Comparison of ENCODE assay signal across 8 mouse cellular contexts in the genomic region with DNA sequence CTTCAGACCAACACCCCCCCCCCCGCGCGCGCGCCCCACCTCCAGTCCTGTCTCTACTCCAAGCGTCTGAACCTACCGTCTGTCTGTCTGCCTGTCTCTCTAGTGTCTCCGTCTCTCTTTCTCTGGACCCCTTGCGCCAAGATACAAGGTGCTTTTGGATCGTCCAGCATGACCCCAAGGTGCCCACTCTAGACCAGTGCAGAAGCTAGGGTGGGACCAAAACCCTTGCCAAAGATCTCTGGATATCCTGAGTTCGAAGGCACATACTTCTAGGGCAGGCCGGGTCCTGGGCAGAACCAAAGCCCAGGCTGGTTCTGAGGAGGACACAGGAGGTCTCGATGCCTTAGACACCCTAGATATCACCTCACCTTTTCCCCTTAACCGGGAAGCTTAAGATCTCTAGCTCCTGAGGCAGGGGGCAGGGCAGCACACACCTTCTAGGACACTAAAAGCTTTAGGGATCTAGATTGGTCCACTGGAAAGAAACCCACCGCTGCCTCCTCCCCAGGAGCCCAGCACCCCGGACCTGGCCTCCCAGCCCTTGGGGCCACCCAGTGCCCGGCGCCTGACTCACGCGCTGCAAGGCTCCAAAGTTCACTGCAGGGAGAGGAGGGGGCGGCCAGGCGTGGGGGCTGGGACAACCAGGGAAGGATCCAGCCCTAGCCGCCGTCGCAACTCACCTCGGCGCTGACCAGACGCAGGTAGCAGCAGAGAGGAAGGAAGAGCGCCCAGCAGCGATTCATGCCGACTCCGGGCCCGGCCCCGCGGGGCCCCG. TPM values are rescaled to one million over a fixed set of nuclear protein-coding genes. Genes with fewer than 3 reads are reported as not detected.
DNase-seq lines count a peak whose midpoint lies in the region; ATAC-seq and TF ChIP-seq lines count a peak whose summit lies in the region.

No protein-coding gene starts in this region.

- no peaks in the 10 kb centered on the region for H3K36me3 ChIP-seq in erythroblast, embryonic 14.5 days (ENCODE audit: control insufficient read depth)
- H3K36me3 ChIP-seq in C2C12 (ENCODE audit: control insufficient read depth, insufficient read depth): peaks cover 14% of the 10 kb centered on the region
- H3K36me3 ChIP-seq in embryonic facial prominence, embryonic 15.5 days: no peaks in the 10 kb centered on the region
- no peaks in the 10 kb centered on the region for H3K36me3 ChIP-seq in midbrain, embryonic 15.5 days (replicated peaks)

- WGBS in embryonic facial prominence, embryonic 15.5 days: 1% methylated on average over 35 of the region's 36 CpGs
- 1% methylated on average over 31 of the region's 36 CpGs for WGBS in midbrain, embryonic 15.5 days

- peak overlapping the region; percentile 99 for H3K4me2 ChIP-seq in embryonic facial prominence, embryonic 15.5 days (replicated peaks)
- peak overlapping the region; percentile 78 for H3K4me2 ChIP-seq in midbrain, embryonic 15.5 days

- peak; percentile 86 for DNase-seq in kidney, adult 9 months
- DNase-seq in T-cell, adult 2 months (ENCODE audit: low spot score): no peak
- no peak for DNase-seq in MN1 (ENCODE audit: low spot score)

- H3ac ChIP-seq in C2C12 (ENCODE audit: control insufficient read depth, insufficient read length, low read depth): peak overlapping the region; percentile 88

- peaks cover 2% of the 10 kb centered on the region; the same call in 1 of the 2 replicates for H3K9me3 ChIP-seq in erythroblast, embryonic 14.5 days (ENCODE audit: control insufficient read depth, low read length)
- no peaks in the 10 kb centered on the region for H3K9me3 ChIP-seq in embryonic facial prominence, embryonic 15.5 days (replicated peaks)
- no peaks in the 10 kb centered on the region for H3K9me3 ChIP-seq in midbrain, embryonic 15.5 days

- H3K79me2 ChIP-seq in C2C12 (ENCODE audit: control insufficient read depth, insufficient read depth): peaks cover 61% of the 10 kb centered on the region

- peaks cover 70% of the 10 kb centered on the region for H3K27me3 ChIP-seq in erythroblast, embryonic 14.5 days (ENCODE audit: control insufficient read depth)
- H3K27me3 ChIP-seq in C2C12 (ENCODE audit: control insufficient read depth, insufficient read depth, insufficient read length): no peaks in the 10 kb centered on the region
- H3K27me3 ChIP-seq in embryonic facial prominence, embryonic 15.5 days: peaks cover 76% of the 10 kb centered on the region
- H3K27me3 ChIP-seq in midbrain, embryonic 15.5 days (replicated peaks): peaks cover 53% of the 10 kb centered on the region

- no peak for ATAC-seq in erythroblast, adult 5-6 weeks (replicated peaks; ENCODE audit: low FRiP score, poor library complexity, severe bottlenecking)
- no peak for ATAC-seq in embryonic facial prominence, embryonic 15.5 days (ENCODE audit: insufficient number of reproducible peaks, low FRiP score, low TSS enrichment, low read depth)
- ATAC-seq in midbrain, embryonic 15.5 days (replicated peaks): no peak; the same call in 1 of the 2 replicates

- H3K27ac ChIP-seq in embryonic facial prominence, embryonic 15.5 days (replicated peaks): 0 out of 2 replicates have a peak overlapping the region, but pooled peaks have one; percentile 52
- peak overlapping the region; percentile 77 for H3K27ac ChIP-seq in midbrain, embryonic 15.5 days

- H3K4me3 ChIP-seq in erythroblast, embryonic 14.5 days (replicated peaks): peak overlapping the region; percentile 38
- H3K4me3 ChIP-seq in C2C12 (ENCODE audit: insufficient read depth, poor library complexity, severe bottlenecking): peak overlapping the region; percentile 89
- H3K4me3 ChIP-seq in embryonic facial prominence, embryonic 15.5 days (replicated peaks): peak overlapping the region; percentile 55
- H3K4me3 ChIP-seq in midbrain, embryonic 15.5 days: peak overlapping the region; percentile 65

- TF ChIP-seq CTCF in C2C12 (IDR thresholded peaks at IDR 0.05; ENCODE audit: control insufficient read depth, insufficient read depth, insufficient read length): no peak

- peaks cover 24% of the 10 kb centered on the region for H3K4me1 ChIP-seq in erythroblast, embryonic 14.5 days (ENCODE audit: control insufficient read depth)
- H3K4me1 ChIP-seq in embryonic facial prominence, embryonic 15.5 days: peaks cover 36% of the 10 kb centered on the region
- peaks cover 39% of the 10 kb centered on the region for H3K4me1 ChIP-seq in midbrain, embryonic 15.5 days

- H3K9ac ChIP-seq in embryonic facial prominence, embryonic 15.5 days: peak overlapping the region; percentile 44
- H3K9ac ChIP-seq in midbrain, embryonic 15.5 days: peak overlapping the region; percentile 69

- H3K79me3 ChIP-seq in C2C12 (ENCODE audit: low read depth): peaks cover 32% of the 10 kb centered on the region

TF ChIP-seq in C2C12, 6 proteins besides CTCF, POLR2A, EP300 and RAD21:
- TF ChIP-seq MAX (IDR thresholded peaks at IDR 0.05) (no peak), MYOD1 (IDR thresholded peaks at IDR 0.05; ENCODE audit: control insufficient read depth, insufficient read length, low read depth) (no peak), MYOG (IDR thresholded peaks at IDR 0.05; ENCODE audit: control insufficient read depth, extremely low read depth, insufficient read length) (no peak), USF1 (IDR thresholded peaks at IDR 0.05; ENCODE audit: low read depth) (no peak), CEBPB (IDR thresholded peaks at IDR 0.05; ENCODE audit: low read depth) (no peak), FOSL1 (IDR thresholded peaks at IDR 0.05; ENCODE audit: insufficient read depth, low read length, poor library complexity, severe bottlenecking) (no peak)
TF ChIP-seq in C2C12: peak in this region for 0.

RNA-seq across cellular contexts. Expression of a gene that starts 1.3 kb away (rescaled TPM):
- polyA plus RNA-seq in erythroblast, embryonic 14.5 days (2012): 0.08 and 0.09 TPM in 2 replicates
- not detected in 2 replicates for total RNA-seq in erythroblast, adult 5-6 weeks (2015; ENCODE audit: low replicate concordance)
- total RNA-seq in erythroblast, adult 5-6 weeks (2017; ENCODE audit: low replicate concordance): 0.42 and 0.94 TPM in 2 replicates
- 27.2 TPM for polyA plus RNA-seq in C2C12 (2012; fragmentation: generic; extraction: Trizol)
- 5.2 and 5.7 TPM in 2 replicates for polyA plus RNA-seq in embryonic facial prominence, embryonic 15.5 days (2015; fragmentation: Nextera tagmentation; extraction: Ambion mirVana)
- polyA plus RNA-seq in midbrain, embryonic 15.5 days (2015; fragmentation: Nextera tagmentation; extraction: Ambion mirVana): 4.4 and 4.8 TPM in 2 replicates

RNA-seq across cellular contexts. Expression of a gene that starts 42.5 kb away (rescaled TPM):
- 0.28 and 0.50 TPM in 2 replicates for polyA plus RNA-seq in erythroblast, embryonic 14.5 days (2012)
- total RNA-seq in erythroblast, adult 5-6 weeks (2015; ENCODE audit: low replicate concordance): 2.1 and 6.9 TPM in 2 replicates
- 4.5 and 6.4 TPM in 2 replicates for total RNA-seq in erythroblast, adult 5-6 weeks (2017; ENCODE audit: low replicate concordance)
- 5.9 TPM for polyA plus RNA-seq in C2C12 (2012; fragmentation: generic; extraction: Trizol)
- 3.1 and 4.6 TPM in 2 replicates for polyA plus RNA-seq in embryonic facial prominence, embryonic 15.5 days (2015; fragmentation: Nextera tagmentation; extraction: Ambion mirVana)
- polyA plus RNA-seq in midbrain, embryonic 15.5 days (2015; fragmentation: Nextera tagmentation; extraction: Ambion mirVana): 4.7 and 5.8 TPM in 2 replicates

Comparison
In these comparisons a context has a peak if more than half of its experiments do, and no peak if none do; other contexts are left out.
1. H3K4me3 ChIP-seq: peak in every context shown above with its lines; median percentile 89 in C2C12; 65 in midbrain, embryonic 15.5 days; 55 in embryonic facial prominence, embryonic 15.5 days; 38 in erythroblast, embryonic 14.5 days.